Mouse (Mus musculus) liver, embryonic 14.5 days (tissue): ENCODE measurements at regions not wholly inside any gene's neighbourhood (a gene's known extent, or its start where the extent isn't known, plus 50 kb on each side); places are given as distances from the start of the nearest gene placed in this dataset.
A peak's percentile ranks its signal among the peaks of the same experiment; 100 is the strongest.

ENCODE experiments used
- ATAC-seq: fragments of 200-750 bp; cut with Nextera tagmentation; 2 replicates; pipeline ENCODE4 v1.8.0; 2017; ENCODE audit warnings: moderate number of reproducible peaks, mild to moderate bottlenecking, moderate library complexity; ENCODE audit not compliant: insufficient read depth
- DNase-seq, 3 experiments: peaks; one replicate each; pipeline ENCODE4 v3.0.0-alpha.2; 2012 to 2013; ENCODE audit warnings: low read depth in 3 of 3, low spot score in 3 of 3
- H3K27ac ChIP-seq: fragments of 300-500 bp; sonication (generic); 2 replicates; pipeline ENCODE4 v1.5.1; 2014; ENCODE audit warnings: moderate library complexity, mild to moderate bottlenecking, control low read depth, inconsistent platforms
- H3K27me3 ChIP-seq: fragments of 300-500 bp; sonication (generic); 2 replicates; pipeline ENCODE4 v1.6.1; 2014; ENCODE audit warnings: mild to moderate bottlenecking, low read length, moderate library complexity; ENCODE audit not compliant: control insufficient read depth, insufficient read depth
- H3K36me3 ChIP-seq: fragments of 300-500 bp; sonication (generic); replicated peaks from 2 replicates; pipeline ENCODE4 v1.6.1; 2014; ENCODE audit warnings: low read depth; ENCODE audit not compliant: control insufficient read depth, insufficient read depth
- H3K4me1 ChIP-seq, 2 experiments: fragments of 200-500 bp in 1 of 2; fragments of 300-500 bp in 1 of 2; sonication (generic) in 1 of 2; replicated peaks; 2 replicates each; pipeline ENCODE4 v1.6.1; 2012 to 2014; ENCODE audit warnings: antibody characterized with exemption in 1 of 2, inconsistent platforms in 1 of 2, low read length in 1 of 2; ENCODE audit not compliant: control insufficient read depth in 2 of 2, insufficient read depth in 2 of 2
- H3K4me2 ChIP-seq: fragments of 300-500 bp; sonication (generic); 2 replicates; pipeline ENCODE4 v1.6.1; 2014; ENCODE audit warnings: low read depth, mild to moderate bottlenecking, control low read depth, moderate library complexity
- H3K4me3 ChIP-seq, 2 experiments: fragments of 200-500 bp in 1 of 2; fragments of 300-500 bp in 1 of 2; sonication (generic) in 1 of 2; 2 replicates each; pipeline ENCODE4 v1.5.1; 2012 to 2014; ENCODE audit warnings: low read depth in 2 of 2, low read length in 2 of 2, mild to moderate bottlenecking in 2 of 2, control low read depth in 1 of 2, inconsistent platforms in 1 of 2, moderate library complexity in 1 of 2; ENCODE audit not compliant: insufficient read depth in 1 of 2
- H3K9ac ChIP-seq: fragments of 300-500 bp; sonication (generic); replicated peaks from 2 replicates; pipeline ENCODE4 v1.6.1; 2014; ENCODE audit warnings: mild to moderate bottlenecking, control low read depth, moderate library complexity
- H3K9me3 ChIP-seq: fragments of 300-500 bp; sonication (generic); 2 replicates; pipeline ENCODE4 v1.6.1; 2016; ENCODE audit warnings: low read length, mixed read lengths; ENCODE audit not compliant: control insufficient read depth
- CTCF ChIP-seq: IDR thresholded peaks from 2 replicates; pipeline ENCODE4 v1.5.1; 2016; ENCODE audit warnings: antibody characterized with exemption, low read depth, control low read depth
- EP300 ChIP-seq: IDR thresholded peaks from 2 replicates; pipeline ENCODE4 v1.6.1; 2016; ENCODE audit warnings: antibody characterized with exemption, low read depth
- WGBS: fragments of 180-500 bp; shearing (Covaris S2); extraction: QIAGEN DNeasy Blood & Tissue Kit; methylation state at CpG from one replicate; pipeline ENCODE4 v1.1.7; 2014; ENCODE audit not compliant: insufficient replicate concordance; 5-methylcytosine and 5-hydroxymethylcytosine counted together

- H3K27ac ChIP-seq = no peak overlapping the region
- H3K9ac ChIP-seq = no peak overlapping the region
- peaks cover 0 to 7% of the 10 kb centered on the region in 2 experiments; a peak in 2 of 4 replicates for H3K4me1 ChIP-seq
- no peak for TF ChIP-seq CTCF
- no peak for TF ChIP-seq EP300
- ATAC-seq (no peak), DNase-seq (no peak)
- no peaks in the 10 kb centered on the region for H3K27me3 ChIP-seq
- no peak overlapping the region for H3K4me3 ChIP-seq
- H3K4me2 ChIP-seq = no peak overlapping the region
- H3K9me3 ChIP-seq = no peaks in the 10 kb centered on the region
- WGBS = 55% methylated on average over 14 of the region's 14 CpGs
- no peaks in the 10 kb centered on the region for H3K36me3 ChIP-seq
These were observed 161.0 kb downstream of the Rab11fip4 start for GRCm38 (mm10) chr11:79751751-79752716.

- ATAC-seq (no peak), DNase-seq (peak in 1 of 3 experiments; percentile 9)
- Histone ChIP-seq H3K36me3 (no peaks in the 10 kb centered on the region), H3K4me1 (peaks cover 0 to 7% of the 10 kb centered on the region in 2 experiments; a peak in 2 of 4 replicates), H3K27me3 (no peaks in the 10 kb centered on the region), H3K9me3 (no peaks in the 10 kb centered on the region), H3K27ac (no peak overlapping the region), H3K4me2 (no peak overlapping the region), H3K9ac (no peak overlapping the region), H3K4me3 (no peak overlapping the region)
- WGBS = 29% methylated on average over 2 of the region's 2 CpGs
- no peak for TF ChIP-seq EP300
- no peak for TF ChIP-seq CTCF
These were observed 159.9 kb downstream of the Rab11fip4 start for GRCm38 (mm10) chr11:79750943-79751342.

GRCm38 (mm10) chr11:79749755-79750434 lies 158.9 kb downstream of the Rab11fip4 start:
- no peaks in the 10 kb centered on the region for H3K36me3 ChIP-seq
- H3K27ac ChIP-seq = no peak overlapping the region
- no peak for TF ChIP-seq EP300
- no peaks in the 10 kb centered on the region for H3K9me3 ChIP-seq
- no peak for DNase-seq
- no peak overlapping the region for H3K4me2 ChIP-seq
- WGBS = 42% methylated on average over 7 of the region's 7 CpGs
- H3K4me1 ChIP-seq = peaks cover 0 to 7% of the 10 kb centered on the region in 2 experiments; a peak in 2 of 4 replicates
- no peaks in the 10 kb centered on the region for H3K27me3 ChIP-seq
- no peak overlapping the region for H3K4me3 ChIP-seq
- no peak overlapping the region for H3K9ac ChIP-seq
- ATAC-seq = no peak

- no peak for ATAC-seq
- Histone ChIP-seq H3K4me2 (no peak overlapping the region), H3K4me1 (peaks cover 0 to 7% of the 10 kb centered on the region in 2 experiments; a peak in 2 of 4 replicates), H3K27ac (no peak overlapping the region), H3K9me3 (no peaks in the 10 kb centered on the region), H3K27me3 (no peaks in the 10 kb centered on the region), H3K9ac (no peak overlapping the region), H3K4me3 (no peak overlapping the region), H3K36me3 (no peaks in the 10 kb centered on the region)
- no peak for DNase-seq
- no peak for TF ChIP-seq EP300
- no peak for TF ChIP-seq CTCF
- 89% methylated on average over 10 of the region's 10 CpGs for WGBS
These were observed 158.1 kb downstream of the Rab11fip4 start for GRCm38 (mm10) chr11:79749141-79749540.

- WGBS = 88% methylated on average over 7 of the region's 7 CpGs
- DNase-seq = no peak
- ATAC-seq = no peak
- H3K27ac ChIP-seq = no peak overlapping the region
- no peak overlapping the region for H3K4me2 ChIP-seq
- H3K4me3 ChIP-seq = no peak overlapping the region
- peaks cover 0 to 7% of the 10 kb centered on the region in 2 experiments; a peak in 2 of 4 replicates for H3K4me1 ChIP-seq
- H3K9me3 ChIP-seq = no peaks in the 10 kb centered on the region
- H3K27me3 ChIP-seq = no peaks in the 10 kb centered on the region
- no peak overlapping the region for H3K9ac ChIP-seq
- no peaks in the 10 kb centered on the region for H3K36me3 ChIP-seq
- no peak for TF ChIP-seq EP300
- no peak for TF ChIP-seq CTCF
These were observed 157.7 kb downstream of the Rab11fip4 start for GRCm38 (mm10) chr11:79748606-79749125.
